Mouse (Mus musculus): ENCODE measurements at regions not wholly inside any gene's neighbourhood (a gene's known extent, or its start where the extent isn't known, plus 50 kb on each side); places are given as distances from the start of the nearest gene placed in this dataset.

DNA sequence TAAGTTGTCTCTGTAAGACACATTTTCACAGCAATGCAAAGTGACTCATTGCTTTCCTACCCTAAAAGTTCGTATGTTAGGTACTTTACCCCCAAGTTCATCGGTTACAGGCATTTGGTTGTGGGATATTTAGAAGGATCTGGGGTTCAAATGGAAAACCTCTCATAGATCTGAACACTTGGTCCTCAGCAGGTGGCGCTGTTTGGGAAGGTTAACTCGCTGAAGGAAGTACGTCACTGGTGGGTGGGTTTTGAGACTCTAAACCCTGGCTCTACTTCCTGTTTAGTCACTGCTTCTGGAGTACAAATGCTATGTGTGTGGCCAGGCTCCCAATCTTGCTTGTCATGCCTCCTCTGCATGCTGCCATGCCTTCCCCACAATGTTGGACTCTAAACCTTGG lies 284.0 kb upstream of the Castor2 start:
- no peak for DNase-seq (ENCODE audit: low spot score in 2 of 2)

DNA sequence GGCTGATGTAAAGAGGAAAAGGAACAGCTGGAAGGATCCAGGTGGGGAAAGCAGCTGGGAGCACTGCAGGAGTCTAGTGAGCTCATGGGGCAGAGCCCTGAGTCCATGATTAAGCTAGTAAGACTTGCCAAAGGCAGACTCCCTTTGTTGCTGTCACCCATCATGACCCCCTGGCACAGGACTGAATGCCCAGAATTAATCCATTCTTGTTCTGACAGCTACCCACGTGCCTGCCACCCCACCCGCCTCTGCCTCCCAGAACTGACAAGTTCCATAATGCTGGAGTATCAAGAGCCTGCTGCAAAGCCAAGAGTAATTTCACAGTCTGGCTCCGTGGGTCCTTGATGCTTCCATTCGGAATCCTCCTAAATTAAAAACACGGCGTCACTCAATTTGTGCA lies 285.1 kb upstream of the Castor2 start:
- no peak for DNase-seq (ENCODE audit: low spot score in 2 of 2)

DNA sequence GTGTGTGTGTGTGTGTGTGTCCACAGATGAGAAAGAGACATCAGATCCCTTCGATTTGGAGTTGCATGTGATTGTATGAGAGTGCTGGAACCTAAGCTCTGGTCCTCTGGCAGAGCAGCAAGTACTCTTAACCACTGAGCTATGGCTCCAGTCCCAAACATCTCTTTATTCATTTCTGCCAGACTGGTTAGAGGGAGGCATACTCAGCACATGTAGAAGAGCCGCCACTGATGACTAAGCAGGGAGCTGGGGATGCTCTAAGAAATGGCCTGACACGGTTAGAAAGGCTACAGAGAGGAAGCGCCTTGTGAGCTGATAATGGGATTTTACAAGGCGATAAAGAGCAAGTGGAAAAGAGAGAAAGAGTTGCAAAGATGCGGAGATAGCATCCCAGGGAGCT lies 287.3 kb upstream of the Castor2 start:
- no peak for DNase-seq (ENCODE audit: low spot score in 2 of 2)

DNA sequence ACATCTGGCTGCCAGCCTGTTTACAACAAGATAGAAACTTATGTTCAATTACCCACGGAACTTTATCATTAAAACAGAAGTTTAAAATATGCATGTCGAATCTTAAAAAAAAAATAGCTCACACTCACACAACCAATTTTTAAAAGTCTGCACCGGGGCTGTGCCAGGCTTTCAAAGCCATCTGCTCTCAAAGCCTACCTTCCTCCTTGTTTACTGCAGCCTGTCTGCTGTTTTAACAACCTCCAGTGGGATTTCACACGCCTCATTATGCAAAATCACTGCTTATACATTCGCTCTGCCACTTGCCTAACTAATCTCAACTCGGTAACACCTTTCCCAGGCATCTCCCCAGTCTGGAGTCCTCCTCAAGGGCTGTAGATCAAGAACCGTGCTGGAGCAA lies 292.6 kb upstream of the Castor2 start:
- DNase-seq (ENCODE audit: low spot score in 2 of 2) = no peak

DNA sequence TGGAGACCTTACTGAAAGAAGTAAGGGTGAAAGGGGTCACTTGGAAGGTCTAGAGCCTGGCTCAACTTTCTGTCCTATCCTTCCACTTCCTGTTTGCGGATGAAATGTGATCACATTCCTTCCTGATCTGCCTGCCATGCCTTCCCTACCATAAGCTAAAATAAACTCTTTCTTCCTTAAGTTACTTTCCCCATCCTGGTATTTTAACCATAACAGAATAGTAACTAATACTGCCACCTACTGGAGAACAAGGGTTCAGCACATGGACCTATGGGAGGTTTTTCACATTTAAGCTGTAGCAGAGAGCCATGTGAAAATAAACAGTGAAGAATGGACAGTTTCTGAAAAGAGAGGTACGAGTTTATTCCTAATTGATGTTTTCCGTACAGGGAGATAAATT lies 297.5 kb upstream of the Castor2 start:
- DNase-seq (ENCODE audit: low spot score in 2 of 2) = no peak

DNA sequence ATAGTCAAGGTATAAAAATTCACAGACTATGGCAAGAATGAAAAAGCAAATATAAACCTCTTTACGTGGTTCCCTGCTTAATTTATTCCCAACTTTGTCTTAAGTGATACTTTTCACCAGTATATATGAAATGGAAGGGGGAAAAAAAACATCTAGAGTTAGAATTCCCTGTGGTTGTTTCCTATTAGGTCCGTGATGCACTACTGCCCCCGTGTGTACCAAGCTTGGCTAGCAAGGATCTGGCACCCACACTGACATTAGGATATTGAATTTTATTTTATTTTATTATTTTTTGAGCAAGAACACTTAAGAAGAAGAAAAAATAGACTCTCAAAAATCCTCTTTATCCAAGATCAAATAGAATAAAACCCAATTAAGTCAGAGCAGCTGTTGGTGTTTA lies 303.9 kb upstream of the Castor2 start:
- DNase-seq (ENCODE audit: low spot score in 2 of 2) = no peak

DNA sequence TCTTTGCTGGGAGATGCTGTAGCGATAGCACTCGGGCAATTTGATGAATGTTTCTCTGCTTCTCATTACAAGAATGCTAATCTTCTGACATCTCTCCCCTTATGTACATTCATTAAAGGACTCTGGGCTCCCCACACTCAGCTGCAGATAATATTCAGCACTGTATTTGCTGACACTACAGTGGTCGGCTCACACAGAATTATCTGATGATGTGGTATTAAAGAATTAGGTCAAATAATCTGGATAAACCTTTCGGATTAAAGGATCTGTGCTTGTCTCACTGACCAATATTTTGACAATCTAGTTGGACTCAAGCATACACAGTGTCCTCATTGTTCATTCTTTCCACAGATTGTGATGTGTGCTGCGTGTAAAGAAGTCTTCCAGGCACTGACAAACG lies 308.8 kb upstream of the Castor2 start:
- DNase-seq (ENCODE audit: low spot score in 2 of 2) = no peak

DNA sequence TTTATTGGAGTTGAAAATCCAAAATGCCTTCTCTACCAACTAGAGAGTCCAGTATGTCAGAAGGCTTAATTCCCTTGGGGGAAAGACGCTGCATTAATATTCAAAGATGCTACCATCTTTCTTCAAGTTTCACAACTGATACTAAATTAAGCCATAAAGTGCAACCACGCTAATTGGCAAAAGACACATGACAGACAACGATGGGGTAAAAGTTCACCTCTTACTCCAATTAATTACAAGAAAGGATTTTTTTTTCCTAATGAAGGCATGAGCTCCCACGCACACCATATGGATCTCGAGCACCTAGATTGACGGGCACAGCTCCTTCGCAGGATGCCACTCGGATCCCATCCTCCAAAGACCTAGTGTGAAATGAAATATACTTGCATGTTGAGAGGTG lies 311.5 kb upstream of the Castor2 start:
- no peak for DNase-seq (ENCODE audit: low spot score in 2 of 2)

DNA sequence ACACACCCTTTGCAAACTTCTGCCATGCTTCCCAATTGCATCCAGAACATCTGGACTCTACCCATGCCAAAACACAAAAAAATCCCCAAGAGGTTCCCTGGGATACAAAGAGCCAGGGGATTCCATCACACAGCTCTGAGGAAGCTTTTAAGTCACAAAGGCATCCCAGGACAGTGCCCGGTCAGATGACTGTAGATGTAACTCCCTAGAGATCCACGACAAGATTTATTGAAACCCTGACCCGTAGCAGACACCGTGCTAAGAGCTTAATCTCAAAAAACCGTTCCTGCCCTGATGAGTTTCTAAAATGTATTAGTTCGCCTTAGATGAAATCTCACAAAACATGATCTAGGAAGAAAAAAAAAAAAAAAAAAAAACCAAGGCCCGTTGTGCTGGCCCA lies 312.0 kb upstream of the Castor2 start:
- DNase-seq (ENCODE audit: low spot score in 2 of 2) = no peak

DNA sequence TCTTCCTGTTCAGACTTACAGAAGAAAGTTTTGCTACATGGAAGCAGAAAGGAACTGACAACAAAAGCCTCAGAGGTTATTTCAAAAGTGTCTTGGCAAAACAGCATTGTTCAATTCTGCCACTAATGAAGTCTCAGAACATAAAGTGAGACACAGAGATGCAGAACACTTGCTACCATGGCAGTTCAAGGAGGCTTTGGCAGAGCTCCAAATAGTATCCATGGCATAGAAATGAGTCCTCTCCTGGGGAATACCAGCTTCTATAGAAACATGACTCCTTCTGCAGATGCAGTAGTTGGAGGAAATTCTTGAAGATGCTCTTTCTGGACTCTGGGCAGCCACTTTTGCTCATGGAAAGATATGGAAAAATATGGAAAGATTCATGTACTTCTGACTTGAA lies 322.9 kb upstream of the Castor2 start:
- no peak for DNase-seq (ENCODE audit: low spot score in 2 of 2)

DNA sequence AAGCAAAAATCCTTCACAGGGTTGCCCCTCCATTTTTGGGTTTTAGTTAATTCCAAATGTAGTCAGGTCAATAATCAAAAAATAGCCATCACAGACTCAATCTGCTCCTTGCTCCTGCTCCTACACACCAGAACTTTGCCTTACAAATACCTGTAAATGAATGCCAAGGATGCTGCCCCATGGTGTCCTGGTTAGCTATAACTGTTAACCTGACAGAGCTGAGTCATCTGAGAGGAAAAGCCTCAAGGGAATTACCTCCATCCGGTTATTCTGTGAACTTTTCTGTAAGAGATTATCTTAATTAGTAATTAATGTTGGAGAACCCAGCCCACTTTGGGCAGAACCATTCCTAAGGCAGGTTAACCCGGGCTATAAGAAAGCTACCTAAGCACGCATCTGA lies 325.4 kb upstream of the Castor2 start:
- no peak for DNase-seq (ENCODE audit: low spot score in 2 of 2)

DNA sequence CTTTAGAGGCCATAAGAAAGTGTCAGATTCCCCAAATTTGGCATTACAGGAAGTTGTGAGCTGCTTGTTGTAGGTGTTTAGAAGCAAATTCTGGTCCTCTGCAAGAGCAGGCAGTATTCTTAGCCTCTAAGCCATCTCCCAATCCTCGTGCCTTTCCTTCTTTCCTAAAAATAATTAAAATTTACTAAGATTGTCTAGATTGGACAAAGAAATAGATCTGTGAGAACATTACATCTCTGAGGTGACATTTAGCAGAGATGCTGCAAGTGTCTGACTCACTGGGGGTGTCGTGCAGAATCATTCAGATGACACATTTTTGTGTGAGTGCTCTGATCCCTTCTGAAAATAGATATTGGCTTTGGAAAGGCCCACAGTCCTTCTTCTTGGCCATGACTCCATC lies 330.7 kb upstream of the Castor2 start:
- no peak for DNase-seq (ENCODE audit: low spot score in 2 of 2)

DNA sequence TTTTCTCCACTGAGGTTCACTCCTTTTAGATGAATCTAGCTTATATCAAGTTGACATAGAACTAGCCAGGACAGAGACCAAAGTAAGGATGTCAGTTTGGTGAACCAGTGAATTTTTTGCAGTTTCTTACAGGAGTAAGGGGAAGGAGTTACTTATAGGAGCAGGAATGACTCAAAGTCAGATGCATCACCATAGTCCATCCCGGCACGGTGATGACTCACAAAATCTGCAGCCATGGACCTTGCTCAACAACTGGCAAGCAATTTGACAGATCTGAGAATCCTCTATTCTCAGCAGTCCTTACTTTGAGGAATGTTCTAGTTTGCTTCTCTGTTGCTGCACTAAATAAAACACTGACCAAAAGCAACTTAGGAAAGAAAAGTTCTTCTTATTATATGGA lies 341.7 kb upstream of the Castor2 start:
- no peak for DNase-seq (ENCODE audit: low spot score in 2 of 2)

DNA sequence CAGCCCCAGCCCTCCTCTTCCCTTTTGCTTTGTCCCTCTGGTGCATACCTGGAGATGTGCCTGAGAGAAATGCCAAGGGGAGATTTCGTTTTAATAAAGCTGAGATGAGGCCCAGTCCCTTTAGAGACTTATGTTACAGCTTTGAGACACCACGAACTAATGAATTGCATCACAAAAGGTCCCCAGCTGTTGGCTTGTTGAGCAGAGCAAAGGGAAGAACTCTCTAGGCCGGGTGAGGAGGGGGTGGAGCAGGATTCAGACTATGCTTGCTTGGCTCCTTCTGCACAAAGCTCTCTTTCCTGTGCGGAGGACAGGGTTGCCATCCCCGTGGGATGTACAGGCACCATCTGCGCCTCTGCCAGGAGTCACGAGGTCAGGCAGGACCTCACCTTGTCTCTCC lies 345.3 kb upstream of the Castor2 start:
- no peak for DNase-seq (ENCODE audit: low spot score in 2 of 2)

DNA sequence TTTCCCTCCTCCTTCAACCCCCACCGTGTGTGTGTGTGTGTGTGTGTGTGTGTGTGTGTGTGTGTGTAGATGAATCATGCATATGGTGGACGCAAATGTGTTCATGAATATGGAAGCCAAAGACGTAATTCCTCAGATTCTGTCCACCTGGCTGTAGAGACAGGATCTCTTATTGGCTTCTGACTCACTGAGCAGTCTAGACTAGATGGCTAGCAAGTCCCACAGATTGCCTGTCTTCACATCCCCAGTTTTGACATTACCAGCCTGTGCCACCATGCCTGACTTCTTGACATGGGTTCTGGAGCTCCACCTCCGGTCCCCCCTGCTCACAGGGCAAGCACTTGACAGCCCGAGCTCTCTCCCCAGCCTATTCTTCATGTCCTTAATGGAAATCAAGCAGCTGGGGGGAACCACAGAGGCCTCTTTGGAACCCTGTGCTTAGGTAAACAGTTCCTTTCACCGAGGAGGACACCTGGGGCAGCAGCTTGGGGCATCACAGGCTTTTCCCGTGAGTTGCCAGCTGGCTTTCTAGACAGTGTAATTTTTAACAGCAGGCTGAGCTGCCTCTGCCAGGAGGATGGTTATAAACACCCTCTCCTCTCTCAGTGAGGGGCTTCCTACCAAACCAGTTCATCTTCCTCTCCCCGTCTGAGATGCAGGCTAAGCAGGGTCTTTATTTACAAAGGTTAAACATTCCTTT lies 345.9 kb upstream of the Castor2 start:
- no peak for DNase-seq (ENCODE audit: low spot score in 2 of 2)

DNA sequence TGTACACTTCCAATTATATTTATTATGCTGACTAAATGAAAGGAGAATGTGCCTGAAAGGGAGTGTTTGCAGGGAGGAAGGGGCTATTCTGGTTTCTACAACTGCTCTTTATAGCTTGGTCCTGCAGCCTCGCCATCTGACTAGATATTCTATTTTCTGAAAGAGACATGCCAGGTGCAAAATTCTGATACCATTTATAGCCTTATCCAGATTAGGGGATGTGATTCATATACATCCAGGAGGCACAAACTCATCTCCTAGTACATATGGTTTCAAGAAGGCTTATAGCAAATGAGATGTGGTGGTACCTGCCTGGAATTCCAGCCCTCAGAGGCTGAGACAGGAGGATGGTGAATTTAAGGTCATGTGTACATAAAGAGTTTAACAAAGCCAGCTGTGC lies 352.6 kb upstream of the Castor2 start:
- DNase-seq (ENCODE audit: low spot score in 2 of 2) = no peak

DNA sequence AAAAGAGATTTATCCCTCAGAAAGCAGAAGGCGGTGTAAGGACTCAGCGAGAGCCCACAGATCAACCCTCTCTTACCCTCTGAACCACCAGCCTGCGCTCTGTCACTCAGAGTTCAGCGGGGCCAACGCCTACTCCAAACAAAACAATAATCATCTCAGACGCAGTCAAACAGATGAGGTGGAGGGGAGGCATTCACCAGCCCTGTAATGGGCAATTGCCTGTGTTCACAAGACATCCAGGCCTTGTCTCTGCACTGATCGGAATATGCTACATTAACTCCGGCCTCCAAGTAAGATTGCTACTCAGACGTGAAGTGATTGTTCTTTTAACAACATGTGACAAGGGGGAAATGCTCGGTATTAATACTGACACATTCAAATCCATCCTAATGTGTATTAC lies 353.1 kb upstream of the Castor2 start:
- no peak for DNase-seq (ENCODE audit: low spot score in 2 of 2)

DNA sequence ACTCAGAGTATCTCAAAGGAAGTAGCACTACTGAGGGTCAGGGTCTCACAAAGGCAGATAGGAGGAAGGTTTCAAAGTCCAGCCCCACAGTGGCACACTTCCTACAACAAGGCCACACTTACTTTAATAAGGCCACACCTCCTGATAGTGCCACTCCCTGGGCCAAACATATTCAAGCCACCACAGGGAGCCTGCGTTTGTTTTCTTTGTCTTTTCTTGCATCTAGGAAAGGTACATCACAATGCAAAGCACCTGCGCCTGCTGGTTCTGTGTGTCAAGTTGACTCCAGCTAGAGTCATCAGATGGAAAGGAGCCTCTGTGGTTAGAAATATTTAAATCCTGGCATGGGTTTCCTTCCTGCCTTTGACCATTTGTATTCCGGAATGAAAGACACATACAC lies 355.4 kb upstream of the Castor2 start:
- no peak for DNase-seq (ENCODE audit: low spot score in 2 of 2)

DNA sequence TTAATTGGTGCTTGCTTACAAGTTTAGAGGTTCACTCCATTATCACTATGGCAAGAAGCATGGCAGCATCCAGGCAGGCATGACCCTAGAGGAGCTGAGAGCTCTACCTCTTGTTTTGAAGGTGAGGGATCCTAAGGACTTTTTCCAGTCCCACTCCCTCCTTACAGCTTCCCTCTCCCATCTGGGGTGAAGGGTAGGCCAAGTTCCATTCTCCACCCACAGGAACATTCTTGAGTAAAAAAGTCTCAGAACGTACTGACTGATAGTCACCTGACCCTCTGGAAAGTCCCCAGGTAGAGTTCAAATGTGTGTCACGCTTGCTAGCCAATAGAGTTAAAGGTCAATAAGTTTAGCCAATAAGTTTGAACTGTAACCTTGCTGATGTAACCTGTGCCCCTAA lies 355.9 kb upstream of the Castor2 start:
- DNase-seq (ENCODE audit: low spot score in 2 of 2) = no peak

DNA sequence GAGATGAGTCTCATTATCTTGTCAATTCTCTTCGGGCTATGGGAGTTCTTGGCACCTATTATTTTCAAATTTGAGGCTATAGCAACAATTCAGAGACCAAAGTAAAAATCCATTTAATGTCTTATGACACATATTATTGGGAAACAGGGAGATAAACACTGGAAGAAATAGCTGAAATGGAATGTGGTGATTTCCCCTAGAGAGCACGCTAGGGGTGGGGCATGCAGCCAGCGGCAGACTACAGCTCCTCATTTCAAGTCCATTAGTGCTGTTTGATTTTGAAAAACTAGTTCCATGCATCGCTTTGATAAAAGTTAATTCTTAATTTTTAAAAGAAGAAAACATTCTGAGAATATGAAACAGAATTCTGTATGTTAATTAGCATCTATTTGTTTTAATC lies 367.6 kb upstream of the Castor2 start:
- no peak for DNase-seq (ENCODE audit: low spot score in 2 of 2)

DNA sequence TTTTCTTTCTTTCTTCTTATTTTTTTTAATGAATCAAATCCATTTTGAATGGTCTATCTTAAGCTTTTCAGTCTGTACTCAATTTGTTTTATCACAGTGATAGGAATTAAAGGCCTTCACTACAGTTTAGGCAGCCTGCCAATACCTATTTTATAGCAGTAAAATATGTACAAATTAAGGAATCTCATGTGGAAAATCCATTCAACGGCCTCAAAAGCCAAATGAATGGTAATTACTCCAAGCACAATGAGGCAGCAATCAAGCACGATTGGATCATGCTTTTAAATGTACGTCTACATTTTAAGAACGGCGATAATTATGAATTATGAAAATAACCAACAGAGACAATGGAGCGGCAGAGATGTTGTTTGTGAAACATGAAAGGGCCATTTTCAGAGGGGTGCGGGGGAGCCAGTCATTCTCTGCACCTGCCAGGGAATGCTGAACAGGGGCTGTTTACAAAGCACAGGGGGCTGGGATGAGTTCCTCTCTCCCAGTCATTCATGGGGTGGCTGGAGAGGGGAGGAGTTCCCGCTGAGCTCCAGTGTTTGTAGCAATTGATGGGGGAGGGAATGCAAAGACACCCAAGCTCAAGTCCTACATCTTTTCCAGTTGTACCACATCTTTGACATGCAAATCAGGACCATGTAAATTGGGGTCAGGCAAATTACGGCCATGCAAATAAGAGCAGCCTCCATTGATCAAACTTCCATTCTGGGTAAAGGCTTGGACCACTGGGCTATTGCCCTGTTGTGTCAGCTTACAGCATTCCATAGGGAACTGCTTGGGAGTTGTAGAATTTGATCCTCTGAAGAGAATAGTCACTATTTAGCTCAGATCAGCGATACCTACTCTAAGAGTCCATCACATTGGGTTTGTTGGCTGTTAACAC lies 381.1 kb upstream of the Castor2 start:
- DNase-seq (ENCODE audit: low spot score in 2 of 2) = no peak

DNA sequence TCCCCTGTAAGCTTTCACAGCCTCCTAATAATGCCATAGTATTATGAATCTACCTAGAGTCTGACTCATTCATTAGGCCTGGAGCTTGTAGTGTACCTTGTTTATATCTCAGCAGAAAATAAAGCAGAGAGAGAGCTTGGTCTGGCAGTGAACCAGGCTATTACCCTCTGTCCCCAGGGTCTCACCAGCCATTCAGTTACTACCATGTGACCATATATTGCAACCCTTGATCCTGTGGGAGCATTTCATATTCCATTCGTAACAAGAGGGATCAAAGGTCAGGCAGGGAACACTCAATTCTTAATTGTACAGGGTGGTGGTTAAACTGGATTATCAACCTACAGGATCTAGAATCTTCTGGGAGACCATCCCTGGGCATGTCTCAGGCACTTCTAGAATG lies 383.7 kb upstream of the Castor2 start:
- DNase-seq (ENCODE audit: low spot score in 2 of 2) = no peak

DNA sequence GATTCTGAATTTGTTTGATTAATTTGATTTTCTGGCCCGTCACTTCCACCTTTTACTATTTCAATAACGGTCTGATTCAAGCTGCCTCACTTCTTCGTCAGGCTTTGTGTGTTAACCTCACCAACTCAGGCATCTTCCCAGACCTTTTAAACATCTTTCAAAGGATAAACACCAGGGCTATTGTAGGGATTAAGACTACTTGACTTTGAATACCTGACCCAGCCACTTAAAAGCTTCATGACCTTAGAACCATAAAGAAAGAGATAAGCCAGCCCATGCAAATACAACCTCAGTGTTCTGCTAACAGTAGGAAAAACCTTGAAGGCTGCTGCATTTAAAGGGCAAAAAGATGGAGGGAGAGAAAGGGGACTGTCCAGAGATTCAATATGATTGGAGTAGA lies 386.9 kb upstream of the Castor2 start:
- no peak for DNase-seq (ENCODE audit: low spot score in 2 of 2)

DNA sequence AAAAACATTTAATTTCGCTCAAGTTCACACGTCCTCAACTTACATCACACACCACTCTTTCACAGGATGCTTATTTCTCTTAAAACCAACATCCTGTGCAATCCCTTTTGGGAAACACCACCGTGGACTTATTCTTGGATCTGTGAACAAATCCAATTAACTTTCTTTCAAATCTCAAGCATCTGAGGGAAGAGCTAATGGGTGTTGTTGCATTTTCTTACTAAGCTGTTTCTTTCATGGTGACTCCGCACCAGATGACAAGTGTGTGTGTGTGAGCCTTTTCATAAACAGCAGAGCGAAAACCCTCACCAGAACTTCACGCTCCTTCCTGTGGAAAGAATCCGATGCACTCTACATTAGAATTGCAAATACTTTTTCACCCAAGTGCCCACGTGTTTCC lies 390.6 kb upstream of the Castor2 start:
- DNase-seq (ENCODE audit: low spot score in 2 of 2) = no peak
